Mouse (Mus musculus) cerebellum, postnatal 25 days (tissue): ENCODE results near the gene Hoxb4.
A peak's percentile ranks its signal among the peaks of the same experiment; 100 is the strongest.

Experiments used
- DNase-seq, 2 experiments: peaks; one replicate each; pipeline ENCODE4 v3.0.0; 2021; ENCODE audit warnings: mixed read lengths in 2 of 2

Hoxb4 gene

DNA sequence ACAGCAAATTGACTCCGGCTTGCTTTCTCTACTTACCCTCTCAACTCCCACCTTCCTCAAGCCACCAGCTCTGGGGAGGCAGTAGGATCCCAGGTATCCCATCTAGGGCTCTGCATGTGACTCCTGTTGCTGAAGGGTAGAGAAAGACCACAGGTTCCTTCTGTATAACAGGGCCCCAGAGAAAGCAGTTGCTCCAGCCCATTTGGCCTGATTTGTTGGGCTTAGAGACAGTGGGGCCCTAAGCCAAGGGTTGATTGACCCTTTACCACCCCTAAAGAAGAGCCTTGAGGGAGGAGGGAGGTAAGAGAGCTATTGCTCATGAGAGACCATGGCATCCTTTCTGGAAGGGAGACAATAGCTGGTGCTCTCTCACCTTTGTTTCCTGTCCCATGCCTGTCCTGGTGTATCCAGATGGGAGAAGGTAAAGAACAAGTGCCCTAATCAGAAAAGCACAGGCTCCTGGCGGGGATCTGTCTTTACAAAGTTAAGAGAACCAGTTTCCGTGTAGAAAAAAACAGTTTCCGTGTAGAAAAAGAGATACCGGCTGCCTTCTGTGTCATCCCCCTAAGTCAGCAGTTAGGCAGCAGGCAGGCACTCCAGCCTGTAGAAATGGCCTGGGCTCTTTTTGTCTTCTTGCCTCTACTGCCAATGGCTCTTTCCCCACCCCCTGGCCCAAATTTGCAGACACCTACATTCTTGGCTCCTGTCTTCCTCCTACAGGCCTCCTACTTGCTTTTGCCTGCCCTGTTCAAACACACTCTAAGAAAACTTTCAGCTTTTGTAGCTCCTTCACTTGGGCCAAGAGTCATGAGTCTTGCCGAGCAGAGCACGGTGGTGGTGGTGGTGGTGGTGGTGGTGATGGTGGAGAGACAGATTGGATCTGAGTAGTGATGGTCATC is 21.1 kb downstream of the Hoxb4 start:
- DNase-seq = no peak

DNA sequence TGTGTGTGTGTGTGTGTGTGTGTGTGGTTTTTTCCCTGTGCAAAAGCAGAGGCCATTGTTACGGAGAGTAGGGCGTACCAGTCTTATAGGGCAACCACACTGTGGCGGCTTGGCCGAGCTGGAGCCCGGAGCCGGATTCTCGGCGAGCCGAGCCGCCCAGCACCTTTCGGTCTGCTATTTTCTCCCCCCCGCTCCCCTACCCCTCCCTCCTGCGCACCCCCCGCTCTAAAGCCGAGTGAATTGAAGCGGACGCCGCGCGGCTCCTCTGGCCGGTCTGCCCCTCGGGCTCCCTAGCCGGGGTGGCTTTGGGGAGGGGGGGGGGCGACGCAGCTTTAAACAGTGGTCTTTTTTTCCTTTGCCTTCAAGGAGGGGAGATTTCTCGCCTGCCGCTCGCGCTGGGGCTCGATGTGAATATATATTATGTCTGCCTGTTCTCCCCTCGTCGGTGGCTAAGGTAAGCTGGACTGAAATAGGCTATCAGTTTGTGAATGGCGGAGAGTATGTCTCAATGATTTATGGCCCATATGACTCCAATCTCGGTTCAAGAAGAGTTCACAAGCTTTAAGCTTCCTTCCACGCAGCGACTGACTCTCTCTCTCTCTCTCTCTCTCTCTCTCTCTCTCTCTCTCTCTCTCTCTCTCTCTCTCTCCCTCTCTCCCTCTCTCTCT is 22.8 kb downstream of the Hoxb4 start:
- no peak for DNase-seq

DNA sequence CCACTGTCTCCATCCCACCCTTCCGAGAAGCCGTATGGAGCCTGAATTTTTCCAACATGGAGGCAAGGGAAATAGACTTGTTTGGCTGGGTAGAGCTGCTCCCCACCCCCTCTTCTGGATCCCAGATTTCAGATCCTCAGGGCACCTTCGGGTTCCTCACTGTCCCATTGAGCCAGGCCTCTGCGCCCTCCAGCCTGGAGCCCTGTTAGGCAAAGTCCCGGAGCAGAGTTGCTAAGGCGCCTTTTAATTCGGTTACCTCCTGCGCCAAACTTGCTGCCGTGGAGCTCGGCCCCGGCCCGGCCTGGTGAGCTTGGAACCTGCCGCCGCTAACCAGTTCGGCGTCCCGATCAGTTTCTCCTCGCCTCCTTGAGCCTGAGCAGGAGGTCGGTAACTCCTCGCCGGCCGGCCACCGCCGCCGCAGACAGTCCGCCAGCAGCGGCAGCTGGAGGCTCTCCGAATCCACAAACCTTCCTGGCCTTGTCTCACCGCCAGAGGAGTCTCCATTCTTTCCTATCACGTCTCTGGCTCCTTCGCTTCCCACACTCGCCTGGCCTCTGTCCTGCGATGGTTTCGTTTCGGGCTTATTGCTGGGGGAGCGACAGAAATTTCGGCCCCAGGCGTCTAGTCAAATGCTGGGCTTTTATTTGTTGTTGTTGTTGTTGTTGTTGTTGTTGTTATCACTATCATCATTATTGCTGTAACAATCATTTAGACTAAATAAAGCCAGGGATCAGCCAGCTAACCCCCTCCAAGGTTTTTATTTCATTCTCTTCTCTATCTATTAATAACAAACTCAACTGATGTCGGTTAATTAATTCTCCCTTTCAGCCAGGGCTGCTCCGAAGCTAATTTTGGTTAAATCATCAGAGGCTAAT is 23.9 kb downstream of the Hoxb4 start:
- peak in 1 of 2 experiments; percentile 20 for DNase-seq

DNA sequence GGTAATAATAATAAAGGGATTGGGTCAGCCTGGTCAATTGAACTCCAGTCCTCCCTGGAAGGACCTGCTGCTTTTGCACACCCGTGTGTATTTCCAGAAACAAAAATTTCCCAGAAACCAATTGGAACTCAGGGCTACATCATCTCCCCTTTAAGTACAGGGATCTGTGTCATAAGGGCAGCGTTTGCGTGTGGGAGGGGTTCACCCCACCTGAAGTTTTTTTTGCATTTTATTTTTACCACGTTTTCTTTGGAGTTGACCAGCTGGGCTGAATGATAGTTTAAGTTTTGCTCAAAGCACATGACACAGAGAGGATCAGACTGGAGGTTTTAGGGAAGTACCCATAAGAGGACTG is 24.5 kb downstream of the Hoxb4 start:
- DNase-seq = no peak

DNA sequence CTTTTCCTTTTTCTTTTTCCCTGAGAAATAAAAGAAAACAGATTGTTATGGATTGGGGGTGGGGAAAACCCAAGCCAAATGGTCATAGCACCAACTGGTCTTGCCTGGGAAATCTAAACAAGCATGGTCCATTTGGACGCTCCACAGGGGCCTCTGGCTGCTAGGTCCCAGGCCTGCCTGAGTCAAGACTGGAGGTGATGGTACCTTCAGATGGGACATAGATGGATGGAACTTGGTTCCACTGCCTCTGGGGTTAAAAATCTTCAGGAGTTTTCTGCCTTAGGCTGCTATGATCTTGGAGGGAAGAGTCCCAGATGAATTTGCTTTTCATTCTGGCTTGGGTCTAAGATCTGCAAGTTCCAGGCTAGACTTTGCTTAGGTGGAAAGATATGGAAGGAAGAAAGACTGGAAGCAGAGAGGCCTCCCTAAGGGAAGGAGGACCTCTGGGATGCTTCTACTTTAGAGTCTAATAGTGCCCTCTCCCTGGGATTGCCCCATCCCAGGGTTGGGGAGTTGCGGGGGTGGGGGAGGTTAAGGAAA is 25.2 kb downstream of the Hoxb4 start:
- DNase-seq = no peak

DNA sequence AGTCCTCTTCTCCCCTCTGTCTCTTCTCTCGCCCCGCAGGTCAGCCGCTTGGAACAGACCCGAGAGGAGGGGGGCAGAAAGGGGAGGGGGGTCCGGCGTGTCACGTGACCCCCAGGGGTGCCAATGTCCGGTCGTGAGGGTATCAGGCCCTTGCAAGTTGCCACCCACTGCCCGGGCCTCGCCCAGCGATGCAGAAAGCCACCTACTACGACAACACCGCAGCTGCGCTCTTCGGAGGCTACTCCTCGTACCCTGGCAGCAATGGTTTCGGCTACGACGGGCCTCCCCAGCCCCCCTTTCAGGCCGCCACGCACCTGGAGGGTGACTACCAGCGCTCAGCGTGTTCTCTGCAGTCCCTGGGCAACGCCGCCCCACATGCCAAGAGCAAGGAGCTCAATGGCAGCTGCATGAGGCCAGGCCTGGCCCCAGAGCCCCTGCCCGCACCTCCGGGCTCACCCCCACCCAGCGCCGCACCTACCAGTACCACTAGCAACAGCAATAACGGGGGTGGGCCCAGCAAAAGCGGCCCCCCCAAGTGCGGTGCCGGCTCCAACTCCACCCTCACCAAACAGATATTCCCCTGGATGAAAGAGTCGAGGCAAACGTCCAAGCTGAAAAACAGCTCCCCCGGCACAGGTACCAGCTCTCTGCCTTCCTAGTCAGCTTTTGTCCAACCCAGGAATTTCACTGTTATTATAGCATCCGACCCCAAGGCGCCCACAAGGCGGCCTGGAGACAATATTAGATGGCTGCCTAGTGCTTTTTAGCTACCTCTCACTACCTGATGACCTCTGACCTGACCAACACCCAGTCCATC is 26.2 kb downstream of the Hoxb4 start:
- DNase-seq = no peak

DNA sequence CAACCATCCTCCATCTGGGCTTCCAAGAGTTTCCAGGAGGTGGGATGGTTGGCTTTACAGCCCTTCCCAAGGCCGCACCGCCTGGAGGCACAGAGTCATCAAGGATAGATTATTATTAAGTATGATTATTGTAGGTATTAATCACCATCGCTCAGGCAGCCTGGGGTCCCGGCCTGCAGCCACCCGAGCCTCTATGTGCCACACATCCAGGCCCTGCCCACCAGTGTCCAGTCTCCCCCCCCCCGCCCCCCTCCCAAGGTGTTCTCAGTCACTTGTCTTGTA is 26.8 kb downstream of the Hoxb4 start:
- DNase-seq = no peak

DNA sequence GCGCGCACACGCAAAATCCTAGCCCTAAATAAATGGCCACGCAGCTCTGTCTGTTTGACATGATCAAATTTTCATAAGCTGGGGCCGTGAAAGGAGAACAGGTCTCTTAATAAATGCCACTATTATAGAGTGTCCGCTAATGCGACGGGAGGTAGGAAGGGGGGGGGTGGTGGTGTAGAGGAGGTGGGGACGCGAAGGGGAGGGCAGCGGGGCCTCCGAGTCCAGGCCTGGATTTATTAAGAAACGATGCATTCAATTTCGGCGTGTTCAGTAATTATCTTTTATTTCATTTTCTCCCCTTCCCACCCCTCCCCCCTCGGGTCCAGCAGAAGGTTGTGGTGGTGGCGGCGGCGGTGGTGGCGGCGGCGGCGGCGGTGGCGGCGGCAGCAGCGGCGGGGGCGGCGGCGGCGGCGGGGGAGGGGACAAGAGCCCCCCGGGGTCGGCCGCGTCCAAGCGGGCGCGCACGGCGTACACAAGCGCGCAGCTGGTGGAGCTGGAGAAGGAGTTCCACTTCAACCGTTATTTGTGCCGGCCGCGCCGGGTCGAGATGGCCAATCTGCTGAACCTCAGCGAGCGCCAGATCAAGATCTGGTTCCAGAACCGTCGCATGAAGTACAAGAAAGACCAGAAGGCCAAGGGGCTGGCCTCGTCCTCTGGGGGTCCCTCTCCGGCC is 27.3 kb downstream of the Hoxb4 start:
- DNase-seq = no peak

DNA sequence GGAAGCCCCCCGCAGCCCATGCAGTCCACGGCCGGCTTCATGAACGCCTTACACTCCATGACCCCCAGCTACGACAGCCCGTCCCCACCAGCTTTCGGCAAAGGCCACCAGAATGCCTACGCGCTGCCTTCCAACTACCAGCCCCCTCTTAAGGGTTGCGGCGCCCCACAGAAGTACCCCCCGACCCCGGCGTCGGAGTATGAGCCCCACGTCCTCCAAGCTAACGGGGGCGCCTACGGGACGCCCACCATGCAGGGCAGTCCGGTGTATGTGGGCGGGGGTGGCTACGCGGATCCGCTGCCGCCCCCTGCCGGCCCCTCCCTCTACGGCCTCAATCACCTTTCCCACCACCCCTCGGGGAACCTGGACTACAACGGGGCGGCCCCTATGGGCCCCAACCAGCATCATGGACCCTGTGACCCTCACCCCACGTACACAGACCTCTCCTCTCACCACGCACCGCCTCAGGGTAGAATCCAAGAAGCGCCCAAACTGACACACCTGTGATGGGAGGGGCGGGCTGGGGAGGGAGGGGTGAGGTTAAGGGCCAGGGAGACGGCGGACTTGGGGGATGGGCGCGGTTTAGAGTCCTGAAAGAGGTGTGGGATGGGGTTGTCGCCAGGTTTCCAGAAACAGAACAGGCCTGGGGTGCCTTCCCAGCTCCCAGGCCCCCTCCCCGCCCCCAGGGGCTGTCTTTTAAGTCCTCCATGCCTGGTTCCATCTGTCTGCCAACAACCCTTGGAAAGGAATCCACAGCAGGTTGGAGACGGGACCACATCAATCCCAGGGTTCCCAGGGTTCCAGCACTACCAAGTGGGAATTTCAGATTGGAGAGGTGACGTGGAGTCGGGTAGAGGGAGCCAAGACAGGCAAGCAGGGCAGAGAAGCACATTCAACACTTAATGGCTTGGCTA is 28.1 kb downstream of the Hoxb4 start:
- no peak for DNase-seq

DNA sequence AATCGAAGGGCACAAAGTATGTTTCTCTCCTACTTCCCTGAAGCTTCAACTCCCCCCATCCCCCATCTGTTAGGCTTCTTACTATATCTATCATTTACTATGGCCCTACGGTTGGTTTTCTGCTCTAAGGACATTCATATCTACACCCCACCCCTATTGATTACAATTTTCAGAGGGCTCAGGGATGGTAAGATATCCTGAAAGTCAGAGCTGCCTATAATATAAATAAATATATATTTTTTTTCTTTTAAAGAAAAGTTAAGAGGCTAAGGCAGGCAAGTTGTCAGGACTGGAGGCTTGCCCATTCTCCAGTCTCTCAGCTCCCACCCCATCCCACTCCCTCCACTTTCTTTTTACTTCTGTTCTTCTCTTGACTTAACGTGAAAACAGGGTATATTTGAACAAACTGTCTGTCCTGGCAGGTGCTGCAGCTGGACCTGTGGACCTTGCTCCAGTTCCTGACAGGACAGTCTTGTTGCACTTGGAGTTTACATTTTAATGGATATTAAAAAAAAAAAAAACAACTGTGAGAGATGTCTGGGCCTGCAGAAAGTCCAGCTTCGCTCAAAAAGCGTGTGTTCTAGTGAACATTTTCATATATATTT is 29.0 kb downstream of the Hoxb4 start:
- DNase-seq = no peak

DNA sequence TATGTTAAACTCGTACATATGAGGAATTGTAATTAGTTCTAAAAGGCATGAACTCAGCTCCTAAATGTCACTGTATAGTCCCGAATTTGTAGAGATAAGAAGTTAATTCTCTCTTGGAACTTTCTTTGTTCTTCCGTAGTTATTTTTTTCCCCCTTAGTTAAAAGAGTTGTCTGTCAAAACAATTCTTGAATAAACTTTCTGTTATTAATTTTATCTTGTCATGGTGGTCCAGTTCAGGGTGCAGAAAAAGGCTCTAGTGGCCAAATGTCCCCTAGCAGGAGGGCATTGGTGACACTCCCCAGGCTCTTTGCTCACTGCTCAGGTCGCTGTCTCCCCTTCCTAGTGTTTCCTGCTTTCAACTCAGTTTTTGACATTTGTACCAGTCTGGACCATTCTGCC is 29.6 kb downstream of the Hoxb4 start:
- DNase-seq = no peak

DNA sequence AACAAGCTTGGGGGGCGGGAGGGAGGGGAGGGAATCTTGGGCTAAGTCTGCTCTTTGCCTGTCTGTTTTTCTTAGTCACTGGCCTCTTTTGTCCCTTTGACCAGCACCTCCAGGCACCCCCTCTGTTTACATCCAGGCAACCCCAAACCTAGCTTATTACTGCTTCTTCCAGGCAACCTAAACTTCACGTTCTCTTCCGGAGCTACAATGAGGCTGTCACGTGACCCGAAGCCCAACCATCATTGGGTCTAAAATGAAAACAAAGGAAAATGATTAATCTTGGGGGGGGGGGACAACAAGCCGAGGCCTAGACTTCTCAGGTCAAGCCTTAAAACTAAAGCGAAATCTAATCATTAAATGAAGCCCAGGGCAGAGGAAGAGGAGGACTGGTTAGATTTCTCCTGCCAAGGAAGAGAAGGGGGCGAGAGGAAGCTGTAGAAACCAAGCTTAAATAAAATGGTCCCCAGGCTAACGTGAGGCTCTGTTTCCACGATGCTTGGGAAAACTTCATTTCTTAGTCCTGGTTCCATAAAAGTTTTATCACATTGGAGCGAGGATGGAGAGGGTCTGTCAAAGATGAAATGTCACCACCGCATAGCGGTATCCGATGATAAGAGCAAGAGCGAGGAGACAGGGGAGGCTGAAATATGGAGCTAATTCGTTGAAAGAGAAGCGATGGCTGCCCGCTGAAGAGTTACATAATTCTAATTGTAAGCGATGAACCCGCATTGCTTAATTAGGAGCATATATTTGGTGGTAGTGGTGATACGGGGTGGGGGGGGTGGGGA is 30.3 kb downstream of the Hoxb4 start:
- no peak for DNase-seq

DNA sequence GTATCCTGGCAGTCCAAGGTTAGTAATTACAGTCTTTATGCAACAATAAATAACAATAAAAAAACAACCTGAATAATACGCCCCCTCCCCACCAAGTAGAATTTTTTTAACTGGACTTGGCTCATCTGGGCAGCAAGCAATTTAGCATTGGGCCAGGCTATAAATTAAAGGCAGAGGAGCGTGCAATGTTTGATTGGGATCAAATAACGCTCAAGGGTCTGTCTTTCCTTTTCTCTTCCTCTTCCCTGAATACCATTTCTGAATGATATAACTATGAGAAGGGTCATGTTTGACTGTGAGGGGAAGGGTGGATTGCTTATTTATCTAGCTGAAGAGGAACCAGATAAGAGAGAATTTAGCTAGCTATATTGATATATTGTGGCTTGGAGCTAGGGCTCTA is 30.9 kb downstream of the Hoxb4 start:
- DNase-seq = no peak

DNA sequence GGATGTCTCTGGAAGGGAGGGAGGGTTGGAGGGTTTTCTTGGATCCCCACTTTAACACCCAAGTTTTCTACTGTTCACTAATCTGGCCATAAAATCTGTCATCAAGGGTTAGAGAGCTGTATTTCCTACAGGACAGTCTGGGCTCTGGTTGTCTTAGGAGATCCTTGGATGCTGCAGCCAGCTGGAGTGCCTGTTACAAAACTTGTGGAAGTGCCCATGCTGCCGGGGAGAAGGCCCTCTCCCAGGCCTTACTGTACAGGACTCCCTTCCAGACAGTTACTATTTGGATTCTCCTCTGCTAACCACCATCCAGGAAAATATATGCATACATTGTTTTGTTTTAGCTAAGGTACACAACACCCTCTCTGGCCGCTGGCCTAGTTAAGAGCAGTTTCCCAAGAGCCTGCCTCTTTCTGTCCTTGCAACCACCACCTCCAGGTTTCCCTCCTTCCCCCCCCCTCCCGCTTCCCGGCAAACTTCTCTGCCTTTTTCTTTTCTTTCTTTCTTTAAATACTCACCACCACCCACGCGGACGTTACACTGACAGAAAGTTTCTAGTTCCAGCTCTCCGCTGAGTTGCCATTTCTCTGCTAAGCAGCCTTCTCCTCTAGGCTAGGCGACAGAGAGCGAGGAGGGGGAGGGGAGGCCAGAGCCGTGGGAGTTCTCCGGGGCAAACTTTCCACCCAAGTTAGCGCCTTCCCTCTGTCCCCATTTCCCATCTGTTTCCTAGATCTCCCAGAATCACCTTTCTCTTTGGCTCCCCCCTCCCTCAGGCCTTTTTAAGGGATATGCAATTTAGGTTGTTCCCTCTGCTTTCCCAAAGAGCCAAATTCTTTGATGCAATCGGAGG is 31.6 kb downstream of the Hoxb4 start:
- no peak for DNase-seq

DNA sequence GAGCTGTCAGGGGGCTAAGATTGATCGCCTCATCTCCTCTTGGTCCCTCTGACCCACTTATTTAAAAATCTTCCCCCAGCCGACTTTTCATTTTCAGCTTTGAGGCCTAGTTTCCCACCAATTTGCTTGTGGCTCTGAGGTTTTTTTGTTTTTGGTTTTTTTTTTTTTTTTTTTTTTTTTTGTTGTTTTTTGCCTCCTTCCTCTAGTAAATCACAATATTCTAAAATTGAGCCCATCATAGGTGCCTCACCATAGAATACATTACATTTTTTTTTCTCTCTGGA is 32.2 kb downstream of the Hoxb4 start, which contains the start of gene Hoxb2:
Hoxb2 (plus strand) TSS at position 185 of the 284 bp plus-strand sequence.
- DNase-seq = no peak

DNA sequence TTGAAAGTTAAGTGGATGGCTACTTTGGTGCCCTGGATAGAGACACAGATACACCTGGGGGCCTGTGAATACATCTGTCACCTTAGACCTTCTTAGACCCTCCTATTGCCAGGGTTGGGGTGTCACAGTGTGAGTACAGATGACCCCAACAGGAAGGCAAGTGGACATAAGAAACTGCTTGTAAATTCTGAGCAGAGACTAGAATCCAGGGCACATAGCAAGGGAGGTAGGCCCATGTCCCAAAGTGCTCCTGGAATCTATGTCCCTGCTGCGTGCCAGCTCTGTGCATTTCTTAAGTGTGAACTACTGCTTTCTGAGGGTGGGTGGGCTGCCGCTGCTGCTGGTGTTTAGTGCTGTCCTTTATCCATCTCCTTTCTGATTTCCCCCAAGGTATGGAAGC is 32.7 kb downstream of the Hoxb4 start:
- no peak for DNase-seq

DNA sequence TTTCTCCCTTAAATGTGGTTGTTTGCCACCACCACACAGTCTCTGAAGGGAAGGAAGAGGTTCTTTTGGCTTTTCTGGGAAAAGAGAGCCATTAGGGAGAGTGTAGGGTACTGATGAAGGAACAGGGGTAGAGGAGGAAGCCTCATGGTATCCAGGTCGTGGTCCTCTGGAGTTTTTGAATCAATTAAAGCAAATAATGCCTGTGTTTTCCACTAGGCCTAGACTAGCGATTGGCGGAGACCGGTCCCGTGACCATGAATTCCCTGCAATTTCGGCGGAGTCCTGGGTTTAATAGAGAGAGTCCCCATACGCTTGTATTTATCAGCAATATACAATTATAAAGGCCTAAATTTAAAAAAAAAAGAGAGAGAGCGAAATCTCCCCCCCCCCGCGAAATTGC is 33.2 kb downstream of the Hoxb4 start:
- DNase-seq = no peak

DNA sequence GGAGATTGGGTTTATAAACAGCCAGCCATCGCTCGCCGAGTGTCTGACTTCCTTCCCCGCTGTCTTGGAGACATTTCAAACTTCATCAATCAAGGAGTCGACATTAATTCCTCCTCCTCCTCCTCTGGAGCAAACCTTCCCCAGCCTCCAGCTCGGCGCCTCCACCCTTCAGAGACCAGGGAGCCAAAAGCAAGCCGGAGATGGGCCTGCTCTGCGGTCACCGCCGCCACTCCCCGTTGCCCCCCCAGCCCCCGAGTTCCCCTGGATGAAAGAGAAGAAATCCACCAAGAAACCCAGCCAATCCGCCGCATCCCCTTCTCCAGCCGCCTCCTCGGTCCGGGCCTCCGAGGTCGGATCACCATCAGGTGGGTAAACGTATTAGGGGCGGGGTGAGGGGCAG is 33.8 kb downstream of the Hoxb4 start:
- no peak for DNase-seq
